Mouse (Mus musculus) NIH3T3 (cell line): ENCODE data around the gene Chst11.

ENCODE experiments used
- DNase-seq: peaks from one replicate; pipeline ENCODE4 v3.0.0-alpha.2; 2012; ENCODE audit warnings: low read depth

Chst11 gene

DNA sequence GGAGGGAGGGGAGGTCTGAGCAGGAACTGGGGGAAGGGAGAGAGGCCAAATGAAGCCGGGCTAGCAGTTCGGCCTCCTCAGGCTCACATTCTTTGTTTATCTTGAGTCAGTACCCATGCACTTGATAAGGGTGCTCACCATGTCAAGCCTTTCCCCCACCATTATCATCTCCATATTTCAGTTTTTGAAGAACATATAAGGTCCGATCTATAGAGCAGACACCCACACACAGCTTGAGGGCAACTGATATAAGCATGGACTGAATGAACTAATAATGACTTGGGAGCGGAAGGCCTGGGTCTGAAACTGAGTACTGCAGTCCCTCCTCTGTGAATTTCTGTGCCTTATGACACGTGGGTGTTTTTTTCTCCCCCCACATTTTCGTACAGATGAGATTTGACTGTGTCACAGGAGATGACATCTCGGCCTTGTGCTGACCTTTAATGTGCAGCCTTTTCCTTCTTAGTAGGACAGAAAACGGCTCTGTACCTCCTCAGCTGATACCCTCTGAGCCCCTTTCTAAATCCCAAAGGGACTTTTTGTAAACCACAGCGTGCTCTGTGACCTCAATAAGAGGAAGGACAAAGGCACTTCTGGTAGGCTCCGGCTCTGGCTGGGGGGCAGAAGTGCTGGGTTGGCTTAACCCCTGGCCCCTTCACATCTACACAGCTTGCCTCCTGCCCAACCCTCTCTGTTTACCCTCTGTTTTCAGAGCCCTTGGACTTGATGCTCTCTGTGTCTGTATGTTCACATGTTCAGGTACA, 6.6 kb downstream of the Chst11 start:
- no peak for DNase-seq

DNA sequence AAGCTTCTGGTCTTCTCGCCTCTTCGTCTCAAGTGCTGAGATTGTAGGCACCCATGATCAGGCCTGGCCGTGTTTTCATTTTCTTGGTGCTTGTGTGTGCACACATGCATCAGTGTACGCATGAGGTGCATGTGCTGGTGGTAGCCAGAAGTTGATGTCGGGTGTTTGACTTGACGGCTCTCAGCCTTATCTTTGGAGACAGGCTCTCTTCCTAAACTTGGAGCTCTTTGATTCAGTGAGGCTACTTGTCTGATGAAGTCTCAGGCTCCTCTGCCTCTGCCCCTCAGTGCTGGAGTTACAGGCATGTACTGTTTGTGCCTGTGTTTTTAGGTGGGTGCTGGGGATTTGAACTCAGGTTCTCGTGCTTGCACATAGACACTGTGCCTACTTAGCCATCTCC, 9.0 kb downstream of the Chst11 start:
- no peak for DNase-seq

DNA sequence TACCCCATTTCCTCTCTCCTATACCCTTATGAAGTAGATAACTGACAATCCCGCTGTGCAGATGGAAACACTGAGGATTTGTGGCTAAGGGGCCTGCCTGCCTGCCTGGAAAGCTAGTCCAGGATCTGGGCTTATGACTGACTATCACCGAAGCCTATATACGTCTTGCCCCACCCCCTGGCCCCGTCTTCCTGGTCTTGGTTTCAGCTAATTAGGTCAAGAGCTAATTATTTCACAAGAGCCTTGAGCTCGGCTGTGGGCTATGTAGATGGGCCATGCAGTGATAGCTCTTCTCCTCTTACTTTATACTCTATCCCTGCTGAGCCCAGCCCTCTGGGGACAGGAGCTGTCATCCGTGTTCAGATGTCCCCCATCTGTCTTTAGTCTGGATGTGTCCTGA, 12.2 kb downstream of the Chst11 start:
- DNase-seq, result no peak

DNA sequence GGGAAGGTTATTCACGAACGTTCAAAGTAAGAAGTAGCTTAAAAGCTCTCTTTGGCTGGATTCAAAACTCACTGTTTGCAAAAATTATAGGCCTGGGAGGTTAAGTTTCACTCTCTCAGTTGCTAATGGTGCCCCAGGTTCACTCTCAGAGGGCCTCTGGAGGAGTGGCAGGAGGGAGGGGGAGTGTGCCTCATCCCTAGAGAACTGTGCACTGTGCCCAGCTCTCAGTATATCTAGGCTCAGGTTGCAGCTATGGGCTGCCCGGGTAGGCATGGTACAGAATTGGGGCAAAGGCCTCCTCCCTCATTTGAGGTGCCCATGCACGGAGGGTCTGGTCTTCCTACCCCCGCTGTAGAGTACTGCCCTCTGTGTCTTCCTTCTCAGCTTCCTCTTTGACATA, 14.9 kb downstream of the Chst11 start:
- DNase-seq, result no peak

DNA sequence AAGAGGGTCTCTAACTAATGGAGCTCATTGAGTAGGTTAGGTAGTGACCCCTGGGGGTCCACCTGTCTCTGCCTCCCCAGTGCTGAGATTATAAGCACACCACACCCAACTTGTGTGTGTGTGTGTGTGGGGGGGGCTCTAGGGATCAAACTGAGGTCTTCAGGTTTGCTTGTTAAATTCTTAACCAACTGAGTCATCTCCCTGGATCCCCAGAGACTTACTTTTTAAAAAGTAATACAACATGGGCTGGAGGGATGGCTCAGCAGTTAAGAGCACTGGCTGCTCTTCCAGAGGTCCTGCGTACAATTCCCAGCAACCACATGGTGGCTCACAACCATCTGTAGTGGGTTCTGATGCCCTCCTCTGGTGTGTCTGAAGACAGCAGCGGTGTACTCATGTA, 15.4 kb downstream of the Chst11 start:
- DNase-seq, result peak; percentile 54

DNA sequence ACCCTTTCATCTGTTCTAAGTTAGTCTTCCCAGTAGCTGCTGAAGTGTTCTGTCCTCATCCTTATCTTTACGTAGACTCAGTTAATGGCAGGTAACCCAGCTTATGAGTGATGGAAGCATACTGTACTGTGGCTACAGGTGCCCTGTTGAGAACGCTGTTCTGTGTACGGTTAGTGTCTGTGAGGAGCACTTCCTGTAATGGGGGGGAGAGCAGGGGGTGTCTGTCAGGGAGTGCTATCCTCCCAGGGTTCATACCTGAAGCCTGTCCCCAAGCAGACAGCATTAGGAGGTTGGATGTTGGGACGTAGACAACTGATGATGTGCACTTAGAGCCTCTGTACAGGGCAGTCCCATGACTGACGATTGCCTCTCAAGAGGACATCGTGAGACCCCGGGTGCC, 18.6 kb downstream of the Chst11 start:
- DNase-seq, result no peak

DNA sequence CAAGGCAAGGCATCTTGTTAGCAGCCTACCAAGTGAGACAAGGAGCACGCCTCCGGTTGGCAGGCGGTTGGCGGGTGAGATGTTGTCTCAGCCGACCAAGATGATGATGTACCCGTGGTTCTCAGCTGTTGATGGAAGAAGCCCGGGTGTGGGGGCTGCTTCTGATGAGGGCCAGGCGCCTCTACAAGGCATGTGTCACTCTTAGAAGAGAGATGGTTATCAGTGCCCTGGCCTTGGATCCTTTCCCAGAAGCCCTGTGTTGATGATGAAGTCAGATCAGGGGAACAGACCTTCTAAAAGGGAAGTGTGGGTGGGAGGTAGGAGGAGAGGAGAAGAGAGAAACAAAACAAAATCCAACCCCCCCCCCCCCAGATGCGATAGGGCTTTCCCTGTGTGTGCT, 19.1 kb downstream of the Chst11 start:
- peak; percentile 71 for DNase-seq

DNA sequence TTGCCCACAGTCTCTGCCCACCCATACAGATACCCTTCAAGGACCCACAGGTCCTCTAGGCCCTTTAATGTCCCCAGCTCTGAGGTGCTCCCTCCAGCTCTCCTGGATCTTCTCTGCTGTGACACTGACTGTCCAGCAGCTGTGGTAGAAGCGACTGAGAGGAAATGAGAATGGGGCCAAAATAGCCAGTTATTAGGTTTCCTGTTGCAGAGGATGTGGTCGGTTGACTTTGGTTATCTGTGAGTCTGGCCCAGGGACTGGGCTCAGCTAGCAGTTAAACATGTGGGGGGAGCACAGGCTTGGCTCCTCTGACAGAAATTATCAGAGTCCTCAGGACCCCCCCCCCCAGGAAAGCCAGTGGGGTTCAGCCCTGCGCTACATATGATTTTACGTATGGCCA, 19.7 kb downstream of the Chst11 start:
- DNase-seq, result no peak

DNA sequence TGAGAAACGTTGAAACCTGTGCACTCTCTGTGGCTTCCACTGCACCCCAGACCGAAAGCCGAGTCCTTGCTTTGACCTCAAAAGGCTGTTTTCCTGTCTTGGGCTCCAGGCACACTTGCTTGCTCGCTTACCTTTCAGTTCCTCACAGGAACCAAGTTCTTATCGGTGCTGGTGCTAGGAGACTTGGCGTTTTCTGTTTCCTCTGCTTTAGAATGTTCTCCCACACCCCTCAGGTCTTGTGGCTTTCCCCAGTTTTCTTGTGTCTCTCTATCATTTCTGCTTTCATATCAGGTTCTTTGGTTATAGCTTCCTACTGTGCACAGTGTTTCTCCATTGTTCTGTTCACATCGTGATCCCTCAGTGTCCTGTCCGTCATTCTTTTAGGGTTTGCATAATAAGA, 21.0 kb downstream of the Chst11 start:
- DNase-seq, result no peak

DNA sequence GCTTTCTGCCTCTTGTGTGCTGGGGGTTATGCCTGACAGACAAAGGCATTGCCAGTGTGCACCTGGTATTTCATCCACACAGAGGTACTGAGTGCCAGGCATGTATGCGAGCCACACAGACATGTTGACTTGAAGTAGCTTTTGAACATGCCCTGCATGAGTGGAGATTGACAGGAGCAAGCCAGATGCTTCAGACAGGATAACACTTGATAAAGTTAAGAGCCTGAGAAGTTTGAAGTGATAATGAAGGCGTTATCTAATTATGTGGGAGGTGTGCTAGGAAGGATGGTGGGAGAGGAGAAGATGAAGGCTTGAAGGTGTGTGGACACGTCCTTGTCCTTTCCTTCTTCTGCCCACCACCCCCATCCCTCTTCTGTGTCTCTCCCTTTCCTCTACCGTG, 28.7 kb downstream of the Chst11 start:
- DNase-seq, result no peak

DNA sequence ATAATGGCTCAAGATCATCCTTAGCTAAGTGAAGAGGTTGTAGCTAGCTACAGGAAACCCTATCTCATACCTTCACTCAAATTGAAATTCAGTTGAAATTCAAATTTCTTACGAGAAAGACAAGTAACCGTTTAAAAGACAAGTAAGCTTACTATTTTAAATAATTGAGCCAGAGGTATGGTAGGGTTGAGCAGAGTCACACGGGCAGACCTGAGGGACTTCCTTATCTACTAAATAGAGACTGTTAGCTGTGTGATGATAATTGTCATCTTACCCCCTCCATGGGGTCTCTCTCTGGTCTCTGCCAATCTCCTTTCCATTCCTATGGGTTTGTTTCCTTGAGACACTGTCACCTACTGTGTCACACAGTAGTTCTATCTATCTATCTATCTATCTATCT, 30.6 kb downstream of the Chst11 start:
- DNase-seq, result no peak

DNA sequence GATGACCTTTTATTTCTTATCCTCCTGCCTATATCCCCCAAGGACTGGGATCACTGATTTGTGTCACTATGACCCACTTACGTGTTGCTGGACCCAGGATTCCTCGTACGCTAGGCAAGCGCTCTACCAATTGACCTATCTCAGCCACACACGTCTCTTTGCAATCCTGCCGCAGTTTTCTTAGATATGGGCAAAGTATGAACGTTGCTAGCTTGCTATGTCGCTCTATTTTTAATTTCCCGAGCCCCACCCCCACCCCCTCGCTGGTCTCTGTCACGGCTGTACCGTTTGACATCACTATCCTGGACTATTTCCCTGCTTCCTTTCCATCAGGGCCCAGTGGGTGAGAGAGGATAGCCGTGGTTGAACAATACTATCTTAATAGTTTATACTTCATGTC, 31.5 kb downstream of the Chst11 start:
- no peak for DNase-seq

DNA sequence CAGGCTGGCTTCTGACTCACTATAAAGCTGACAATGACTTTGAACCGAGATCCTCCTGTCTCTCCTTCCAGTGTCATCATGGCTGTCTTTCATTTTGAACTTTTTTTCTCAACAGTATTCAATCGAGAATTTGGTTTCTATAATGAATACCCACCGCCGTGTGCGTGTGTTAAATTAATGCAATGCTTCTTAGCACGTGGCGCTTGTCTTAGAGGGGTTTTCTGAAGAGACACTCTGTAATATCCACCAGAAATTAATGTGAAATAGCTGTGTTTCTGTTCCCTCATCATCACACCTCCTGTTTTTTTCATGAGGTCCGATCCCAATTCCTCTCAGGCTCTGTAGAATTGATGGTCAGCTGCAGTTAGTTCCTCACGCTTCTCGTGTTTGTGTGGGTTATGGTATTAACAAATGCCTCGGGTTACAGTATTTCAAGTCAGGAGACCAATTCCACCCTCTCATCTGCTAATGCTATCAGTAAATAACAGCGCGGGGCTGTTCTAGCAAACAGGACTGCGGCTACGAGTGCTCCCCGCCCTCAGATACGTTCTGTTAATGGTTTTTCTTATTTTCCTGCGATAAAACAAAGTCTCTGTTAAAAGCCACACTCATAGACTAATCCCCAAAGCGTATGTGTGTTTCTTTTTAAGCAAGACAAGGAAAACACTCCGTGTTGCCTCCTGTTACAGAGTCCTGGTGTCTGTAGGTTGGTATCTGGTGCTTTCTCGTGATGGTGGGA, 32.6 kb downstream of the Chst11 start:
- no peak for DNase-seq

DNA sequence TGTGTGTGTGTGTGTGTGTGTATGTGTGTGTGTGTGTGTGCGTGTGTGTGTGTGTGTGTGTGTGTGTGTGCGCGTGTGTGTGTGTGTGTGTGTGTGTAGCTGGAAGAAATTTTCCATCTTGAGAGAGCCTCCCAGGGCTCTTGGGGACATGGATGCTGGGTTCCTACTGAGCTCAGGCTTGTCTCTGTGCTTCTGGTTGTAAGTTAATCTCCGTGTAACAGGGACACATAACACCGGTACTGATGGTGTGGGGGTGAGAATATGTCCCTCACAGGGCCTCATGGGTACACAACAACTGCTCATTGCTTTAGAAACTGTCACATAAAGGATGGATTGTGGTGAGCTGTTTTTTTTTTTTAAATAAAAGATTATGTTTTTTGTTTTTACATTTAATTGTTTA, 33.2 kb downstream of the Chst11 start:
- DNase-seq, result no peak

DNA sequence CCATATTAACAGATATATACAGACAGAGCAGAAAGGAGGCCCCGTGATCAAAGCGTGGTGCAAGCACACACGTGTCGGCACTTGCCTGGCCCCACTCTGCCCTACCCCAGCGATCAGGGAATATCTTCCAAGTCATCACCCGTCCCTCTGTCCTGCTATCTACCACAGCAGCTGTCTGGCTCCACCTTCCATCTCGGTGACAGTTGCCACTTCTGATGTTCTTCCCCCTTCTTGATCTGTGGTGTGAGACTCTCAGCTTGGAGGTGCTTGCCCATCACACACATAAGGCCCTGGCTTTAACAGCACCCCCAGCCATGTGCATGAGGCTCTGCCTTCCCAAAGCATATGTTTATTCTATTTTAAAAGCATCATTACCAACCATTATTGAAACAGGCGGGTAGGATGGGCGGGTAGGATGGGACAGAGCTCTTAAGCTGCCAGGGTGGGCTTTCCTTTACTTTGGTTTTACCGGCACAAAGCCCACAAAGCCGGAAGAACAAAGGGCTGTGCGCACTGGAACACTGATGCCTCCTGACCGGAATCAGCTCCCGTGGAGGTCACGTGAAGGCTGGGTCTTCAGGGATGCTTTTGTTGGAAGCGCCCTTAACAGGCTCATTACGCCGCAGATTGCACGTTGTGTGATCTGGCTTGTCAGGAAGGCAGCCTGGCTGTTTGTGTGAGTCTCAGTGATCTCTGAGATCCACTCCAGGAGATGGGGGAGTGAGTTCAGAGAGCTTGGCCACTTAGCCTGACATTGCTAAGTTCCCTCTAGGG, 34.4 kb downstream of the Chst11 start:
- DNase-seq, result no peak

DNA sequence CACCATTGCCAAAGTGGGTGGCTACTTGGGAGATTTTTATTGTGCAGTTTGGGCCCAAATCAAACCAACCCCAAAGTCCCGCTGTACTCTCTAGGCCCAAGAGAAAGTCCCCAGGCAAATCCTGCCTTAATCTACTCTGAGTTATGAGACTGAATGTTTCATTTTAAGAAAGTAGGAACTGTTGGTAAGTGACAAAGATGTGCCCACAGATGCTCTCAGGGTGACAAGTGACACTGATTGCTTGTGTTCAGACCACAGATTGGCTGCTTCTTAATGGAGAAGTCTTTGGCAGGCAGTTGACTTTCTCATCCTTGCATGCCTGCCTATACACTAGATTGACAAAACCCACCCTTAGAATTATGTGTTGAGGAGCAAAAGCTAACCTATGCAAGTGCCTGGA, 37.3 kb downstream of the Chst11 start:
- no peak for DNase-seq

DNA sequence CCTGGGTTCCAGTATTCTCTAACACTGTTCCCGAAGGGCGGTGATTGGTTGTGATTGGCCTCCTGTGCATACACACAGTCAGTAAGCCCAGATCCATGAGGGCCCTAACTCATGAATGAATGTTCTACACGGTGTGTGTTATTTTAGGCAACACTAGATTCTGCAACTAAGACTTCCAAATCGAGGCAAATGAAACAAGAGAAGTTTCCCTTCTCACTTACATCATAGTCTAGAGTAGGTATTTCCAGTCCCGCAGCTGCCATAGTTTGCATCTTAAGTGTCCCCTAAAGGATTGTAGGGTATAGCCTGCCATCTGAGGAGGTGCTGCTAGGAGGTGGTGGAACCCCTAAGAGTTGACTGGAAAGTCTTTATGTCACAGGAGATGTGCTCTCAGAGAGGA, 40.9 kb downstream of the Chst11 start:
- DNase-seq, result no peak

DNA sequence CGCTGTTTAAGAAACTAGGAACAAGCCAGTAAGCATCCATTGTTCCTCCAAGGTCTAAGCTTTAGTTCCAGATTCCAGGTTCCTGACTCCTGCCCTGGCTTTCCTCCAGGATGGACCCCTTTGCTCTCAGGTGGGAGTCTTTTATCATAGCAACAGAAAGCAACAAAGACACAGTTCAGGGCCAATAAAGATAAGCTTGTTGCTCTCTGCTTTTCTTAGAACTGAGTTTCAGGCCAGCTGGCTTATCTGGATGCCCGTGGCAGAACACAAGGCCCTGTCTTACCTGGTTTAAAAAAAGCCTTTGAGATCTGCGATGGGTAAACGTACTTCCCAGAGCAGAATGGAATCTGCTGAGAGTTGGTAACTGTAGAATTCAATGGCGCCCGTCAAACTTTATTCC, 42.4 kb downstream of the Chst11 start:
- no peak for DNase-seq

DNA sequence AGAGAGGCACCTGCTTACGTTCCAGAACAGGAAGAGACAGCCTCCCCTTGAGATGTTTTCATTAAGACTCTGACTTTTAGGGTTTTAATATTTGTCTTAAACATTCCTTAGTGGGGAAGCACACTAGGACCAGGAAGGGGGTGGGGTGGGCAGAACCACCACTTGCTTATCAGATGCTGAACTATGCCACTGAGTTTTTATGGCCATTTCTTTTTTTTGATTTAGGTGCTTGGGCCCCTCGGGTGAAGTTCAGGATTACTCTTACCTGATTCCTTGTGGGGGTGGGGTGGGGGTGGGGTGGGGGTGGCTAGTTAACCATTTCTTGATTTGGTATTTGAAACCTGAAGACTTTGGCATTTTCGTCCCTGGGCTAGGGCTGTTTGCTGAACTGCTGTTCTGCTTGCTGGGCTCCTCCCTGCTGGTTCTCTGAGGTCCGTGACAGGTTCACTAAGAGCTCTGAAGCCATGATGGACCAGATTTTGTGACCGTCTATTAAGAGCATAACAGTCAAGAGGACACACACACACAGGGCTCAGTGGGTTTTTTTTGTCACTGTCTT, 44.9 kb downstream of the Chst11 start:
- no peak for DNase-seq

DNA sequence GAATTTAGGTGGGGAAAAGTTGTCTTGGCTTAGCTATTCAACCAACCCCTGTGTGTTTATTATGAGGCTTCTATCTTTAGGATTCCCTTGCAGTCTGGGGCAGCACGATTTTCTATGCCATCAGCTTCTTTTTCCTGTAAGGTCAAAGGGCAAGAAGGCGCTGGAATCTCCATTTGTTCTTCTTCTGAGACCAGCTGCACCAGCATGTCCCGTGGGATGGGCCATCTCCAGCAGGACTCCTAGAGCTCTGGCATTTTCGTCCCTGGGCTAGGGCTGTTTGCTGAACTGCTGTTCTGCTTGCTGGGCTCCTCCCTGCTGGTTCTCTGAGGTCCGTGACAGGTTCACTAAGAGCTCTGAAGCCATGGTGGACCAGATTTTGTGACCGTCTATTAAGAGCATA, 45.6 kb downstream of the Chst11 start:
- DNase-seq, result no peak

DNA sequence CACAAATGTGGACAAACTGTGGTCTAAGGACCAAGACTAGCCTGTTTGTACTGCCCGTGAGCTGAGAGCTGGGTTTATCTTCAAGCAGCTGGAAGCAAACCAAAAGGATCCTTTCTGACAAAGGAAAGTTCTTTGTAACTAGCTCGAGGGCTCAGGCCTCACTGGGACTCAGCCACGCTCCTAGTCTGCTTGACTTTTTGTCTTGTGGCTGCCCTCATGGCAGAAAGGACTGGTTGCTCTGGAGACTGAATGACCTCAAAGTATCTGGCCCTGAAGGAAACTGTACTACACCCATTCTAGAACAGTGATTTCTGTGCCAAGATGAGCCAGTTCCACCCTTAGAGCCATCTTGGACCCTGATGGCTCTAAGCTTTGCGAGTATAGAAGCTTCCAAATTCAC, 46.3 kb downstream of the Chst11 start:
- DNase-seq, result no peak

DNA sequence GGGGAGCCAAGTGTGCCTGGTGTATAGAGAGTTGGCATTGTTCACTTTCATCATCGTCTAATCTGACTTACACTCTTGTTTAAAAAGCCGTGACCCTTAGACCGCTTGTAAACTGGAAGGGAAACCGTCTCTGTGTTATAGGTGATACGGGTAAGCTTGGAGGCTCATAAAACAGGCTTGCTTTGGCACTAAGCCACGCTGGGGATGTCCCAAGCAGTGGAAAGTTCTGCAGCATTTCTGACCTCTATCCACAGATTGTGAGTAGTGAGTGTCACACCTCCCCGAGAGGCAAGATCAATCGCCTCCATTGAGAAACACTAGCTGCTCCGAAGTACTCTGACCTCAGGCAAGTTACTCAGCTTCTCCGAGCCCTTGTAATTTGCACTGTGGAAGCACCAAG, 47.3 kb downstream of the Chst11 start:
- no peak for DNase-seq
